Mouse (Mus musculus) stomach, embryonic 15.5 days (tissue): ENCODE measurements around the gene Lbhd2. TPM values are rescaled to one million over a fixed set of nuclear protein-coding genes. Genes with fewer than 3 reads are reported as not detected.
A peak's percentile ranks its signal among the peaks of the same experiment; 100 is the strongest.

Experiments used
- ATAC-seq: fragments of 200-750 bp; cut with Nextera tagmentation; 2 replicates; pipeline ENCODE4 v1.8.0; 2017; ENCODE audit warnings: low read depth, moderate number of reproducible peaks, moderate TSS enrichment; ENCODE audit not compliant: insufficient read depth, low FRiP score
- H3K27ac ChIP-seq: fragments of 300-500 bp; sonication (generic); 2 replicates; pipeline ENCODE4 v1.5.1; 2015; ENCODE audit warnings: mild to moderate bottlenecking, inconsistent platforms
- H3K27me3 ChIP-seq: fragments of 300-500 bp; sonication (generic); replicated peaks from 2 replicates; pipeline ENCODE4 v1.6.1; 2015; ENCODE audit warnings: inconsistent platforms
- H3K36me3 ChIP-seq: fragments of 300-500 bp; sonication (generic); 2 replicates; pipeline ENCODE4 v1.6.1; 2015; ENCODE audit warnings: inconsistent platforms
- H3K4me1 ChIP-seq: fragments of 300-500 bp; sonication (generic); 2 replicates; pipeline ENCODE4 v1.6.1; 2015; ENCODE audit warnings: inconsistent platforms
- H3K4me2 ChIP-seq: fragments of 300-500 bp; sonication (generic); 2 replicates; pipeline ENCODE4 v1.6.1; 2015; ENCODE audit warnings: mild to moderate bottlenecking, inconsistent platforms
- H3K4me3 ChIP-seq: fragments of 300-500 bp; sonication (generic); replicated peaks from 2 replicates; pipeline ENCODE4 v1.5.1; 2015; ENCODE audit warnings: inconsistent platforms
- H3K9ac ChIP-seq: fragments of 300-500 bp; sonication (generic); 2 replicates; pipeline ENCODE4 v1.6.1; 2015; ENCODE audit warnings: inconsistent platforms
- H3K9me3 ChIP-seq: fragments of 300-500 bp; sonication (generic); 2 replicates; pipeline ENCODE4 v1.6.1; 2016; ENCODE audit warnings: inconsistent platforms
- WGBS: fragments of 180-500 bp; shearing (Covaris S2); methylation state at CpG from one replicate; pipeline ENCODE4 v1.1.7; 2015; 5-methylcytosine and 5-hydroxymethylcytosine counted together
- polyA plus RNA-seq: library from polyadenylated mRNA; unstranded; fragments of >200 nt; fragmentation: Nextera tagmentation; extraction: Ambion mirVana; gene quantifications from 2 replicates; pipeline ENCODE4 v1.2.1, GENCODE M21; 2015

The Lbhd2 gene
- polyA plus RNA-seq, 1 experiment from 2014 or later, result 1.7 TPM

DNA sequence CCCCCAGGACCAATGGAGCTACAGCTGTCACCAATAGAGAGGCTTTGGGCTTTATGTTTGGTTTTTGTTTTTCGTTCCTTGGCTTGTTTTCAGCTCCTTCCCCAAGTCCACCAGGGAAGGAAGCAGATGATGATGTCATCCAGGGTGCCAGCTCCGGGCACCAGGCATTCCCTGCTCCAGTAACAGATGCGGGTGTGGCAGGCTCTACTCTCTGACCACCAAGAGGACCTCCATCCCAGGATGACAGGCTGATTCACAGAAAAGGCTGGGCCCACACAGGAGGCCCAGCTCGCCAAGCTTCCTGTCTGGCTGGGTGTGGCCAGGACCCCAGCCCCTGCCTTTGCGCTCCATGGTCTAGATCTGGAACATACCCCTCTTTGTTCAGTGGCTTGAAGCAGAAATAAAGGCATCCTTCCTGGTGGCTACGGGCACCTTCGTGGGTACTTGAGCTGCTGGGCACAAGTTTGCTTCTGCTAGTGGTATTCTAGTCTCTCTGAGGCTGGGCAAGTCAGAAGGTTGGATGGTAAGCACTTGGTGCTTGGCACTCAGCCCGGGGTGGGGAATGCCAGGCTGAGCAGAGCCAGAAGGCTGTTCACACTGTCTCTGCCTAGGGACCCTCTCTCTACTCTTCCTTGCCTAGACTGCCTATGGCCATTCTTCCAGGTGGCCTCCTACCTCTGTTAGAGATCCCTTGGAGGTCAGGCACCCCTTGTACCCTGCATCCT is 5.2 kb downstream of the Lbhd2 start:
- H3K36me3 ChIP-seq, result no peaks in the 10 kb centered on the region
- no peak overlapping the region for H3K4me3 ChIP-seq
- no peak for ATAC-seq
- peaks cover 23% of the 10 kb centered on the region for H3K4me1 ChIP-seq
- WGBS, result 75% methylated on average over 8 of the region's 8 CpGs
- H3K9me3 ChIP-seq, result no peaks in the 10 kb centered on the region
- H3K27ac ChIP-seq, result no peak overlapping the region
- H3K4me2 ChIP-seq, result no peak overlapping the region
- peaks cover 15% of the 10 kb centered on the region for H3K27me3 ChIP-seq
- no peak overlapping the region for H3K9ac ChIP-seq

DNA sequence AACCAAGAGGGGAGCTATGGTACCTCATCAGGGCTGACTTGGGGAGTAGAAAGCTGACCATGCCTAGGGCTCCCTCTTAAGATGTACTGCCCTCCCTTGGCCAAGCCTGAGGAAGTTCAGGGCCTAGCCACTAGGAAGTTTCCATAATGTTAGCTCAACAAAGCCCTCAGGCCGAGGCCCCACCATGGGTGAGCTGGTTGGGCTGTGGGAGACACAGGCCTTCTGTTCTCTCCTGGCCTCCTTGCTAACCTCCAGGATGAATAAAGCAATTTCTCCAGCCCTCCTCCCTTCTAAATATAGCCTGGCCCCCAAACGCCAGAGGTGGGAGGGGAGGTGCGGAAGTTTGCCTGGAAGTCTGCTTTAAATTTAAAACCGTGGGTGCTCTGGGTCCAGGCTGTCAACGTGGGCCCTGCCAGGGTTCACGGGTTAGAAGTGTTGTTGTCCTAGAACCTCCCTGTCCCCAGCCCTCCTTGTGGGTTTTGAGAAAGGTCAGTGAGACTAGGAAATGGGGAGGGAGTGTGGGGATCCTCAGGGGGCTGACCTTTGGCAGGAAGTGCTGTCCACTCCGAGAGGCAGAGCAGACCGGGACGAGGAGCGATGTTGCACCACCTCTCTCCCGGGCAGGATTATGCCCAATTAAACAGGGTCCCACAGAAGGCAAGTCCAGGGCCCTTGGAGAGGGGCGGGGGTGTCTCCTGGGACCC is 6.1 kb downstream of the Lbhd2 start:
- H3K4me3 ChIP-seq, result peak overlapping the region; percentile 31
- peaks cover 28% of the 10 kb centered on the region for H3K4me1 ChIP-seq
- peak overlapping the region; percentile 56 for H3K4me2 ChIP-seq
- no peaks in the 10 kb centered on the region for H3K9me3 ChIP-seq
- H3K36me3 ChIP-seq, result no peaks in the 10 kb centered on the region
- ATAC-seq, result no peak
- 23% methylated on average over 12 of the region's 12 CpGs for WGBS
- H3K27me3 ChIP-seq, result peaks cover 6% of the 10 kb centered on the region; the same call in 1 of the 2 replicates
- H3K9ac ChIP-seq, result no peak overlapping the region
- H3K27ac ChIP-seq, result peak overlapping the region; percentile 31; the same call in 1 of the 2 replicates

DNA sequence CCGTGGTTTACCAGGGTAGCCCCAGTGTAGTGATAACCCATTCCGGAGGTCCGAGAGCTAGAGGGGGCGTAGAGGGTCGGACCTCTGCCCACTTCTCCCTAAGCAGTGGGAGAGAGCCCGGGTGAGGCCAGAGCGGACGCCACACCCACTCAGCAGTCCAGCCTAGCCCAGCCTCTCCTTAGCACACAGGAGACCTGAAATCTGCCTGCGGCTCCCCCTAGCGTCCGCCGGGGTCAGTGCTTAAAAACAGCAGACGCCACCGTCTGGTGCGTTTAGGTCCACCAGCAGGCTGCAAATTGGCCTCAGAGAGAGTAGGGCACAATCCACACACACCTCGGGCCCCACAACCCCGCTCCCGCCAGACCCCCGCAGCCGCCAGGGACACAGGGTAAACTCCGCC is 6.7 kb downstream of the Lbhd2 start:
- WGBS, result under 1% methylated on average over 21 of the region's 21 CpGs
- H3K36me3 ChIP-seq, result no peaks in the 10 kb centered on the region
- H3K9ac ChIP-seq, result no peak overlapping the region
- H3K4me3 ChIP-seq, result peak overlapping the region; percentile 31
- peak overlapping the region; percentile 31; the same call in 1 of the 2 replicates for H3K27ac ChIP-seq
- H3K9me3 ChIP-seq, result no peaks in the 10 kb centered on the region
- peak; percentile 81 for ATAC-seq
- H3K4me2 ChIP-seq, result peak overlapping the region; percentile 56
- peaks cover 32% of the 10 kb centered on the region for H3K4me1 ChIP-seq
- H3K27me3 ChIP-seq, result peaks cover 3% of the 10 kb centered on the region; the same call in 1 of the 2 replicates

DNA sequence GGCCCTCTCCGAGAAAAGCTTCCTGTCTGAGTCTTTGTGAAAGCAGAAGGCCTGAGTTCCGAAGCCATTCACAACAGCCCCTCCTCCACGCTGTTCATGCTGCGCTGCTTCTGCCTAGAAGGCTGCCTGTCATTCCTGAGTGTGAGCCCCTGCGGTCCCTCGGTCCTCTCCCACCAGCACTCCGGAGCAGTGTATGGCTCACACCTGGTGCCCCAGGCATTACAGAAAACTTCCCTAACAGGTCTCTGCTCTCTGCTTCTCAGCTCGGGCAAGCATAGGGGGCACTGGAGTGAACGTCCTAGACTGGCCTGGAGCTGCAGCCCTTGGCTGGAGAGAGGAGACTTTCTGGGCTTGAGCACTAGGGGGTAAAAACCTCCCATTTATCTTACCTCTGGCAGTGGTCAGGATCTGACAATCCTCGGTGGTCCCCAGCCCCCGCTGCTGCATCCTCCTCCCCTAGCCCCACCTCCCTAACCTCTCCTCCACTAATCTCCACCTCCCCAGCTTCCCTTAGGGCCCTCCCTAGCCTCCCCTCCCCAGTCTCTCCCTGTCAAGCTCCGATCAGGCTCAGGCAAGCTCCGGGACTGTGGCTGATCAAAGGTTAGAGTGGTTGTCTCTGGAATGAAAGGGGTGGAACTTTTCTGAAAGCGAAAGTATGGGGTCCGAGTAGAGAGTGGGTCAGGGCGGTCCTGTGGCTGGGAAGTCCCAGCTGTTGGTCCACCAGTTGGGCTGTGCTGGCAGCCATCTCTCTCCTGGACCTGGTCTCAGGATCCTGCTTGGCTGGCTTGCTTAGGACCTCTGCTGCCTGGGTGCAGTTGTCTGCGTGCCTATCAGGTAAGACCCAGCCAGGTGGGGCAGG is 10.5 kb downstream of the Lbhd2 start, which contains the start of gene Exoc3l4:
Gene Exoc3l4 (plus strand): TSS at position 97 of the 859 bp plus-strand sequence.
- no peaks in the 10 kb centered on the region for H3K36me3 ChIP-seq
- peaks cover 36% of the 10 kb centered on the region for H3K4me1 ChIP-seq
- 4% methylated on average over 17 of the region's 17 CpGs for WGBS
- peak within 1 kb of the TSS; percentile 1; the same call in 1 of the 2 replicates for H3K27ac ChIP-seq
- peak; percentile 57; the same call in 1 of the 2 replicates for ATAC-seq
- H3K27me3 ChIP-seq, result peaks cover 6% of the 10 kb centered on the region; the same call in 1 of the 2 replicates
- no peaks in the 10 kb centered on the region for H3K9me3 ChIP-seq
- peak within 1 kb of the TSS; percentile 32 for H3K4me3 ChIP-seq
- peak within 1 kb of the TSS; percentile 70 for H3K4me2 ChIP-seq
- H3K9ac ChIP-seq, result no peak within 1 kb of the TSS

DNA sequence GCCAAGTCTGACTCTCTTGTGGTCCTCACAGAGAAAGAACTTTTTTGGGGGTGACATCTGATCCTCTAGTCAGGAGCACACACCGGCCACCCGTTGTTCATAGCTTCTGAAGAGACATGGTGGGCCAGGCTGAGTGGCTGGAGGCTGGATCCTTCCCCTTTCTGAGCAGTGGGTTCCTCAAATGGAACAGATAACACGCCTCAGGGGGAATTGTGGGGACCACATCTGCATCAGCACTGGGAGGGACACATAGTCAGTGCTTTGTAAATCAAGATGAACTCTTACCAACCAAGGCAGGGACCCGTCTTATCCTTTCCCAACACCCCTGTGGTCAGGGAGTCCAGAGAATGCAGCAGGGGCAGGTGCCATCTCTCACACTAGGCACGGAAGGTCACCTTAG is 13.3 kb downstream of the Lbhd2 start:
- no peak overlapping the region for H3K27ac ChIP-seq
- H3K36me3 ChIP-seq, result no peaks in the 10 kb centered on the region
- no peak for ATAC-seq
- WGBS, result 71% methylated on average over 5 of the region's 5 CpGs
- peaks cover 33% of the 10 kb centered on the region for H3K27me3 ChIP-seq
- no peak overlapping the region for H3K4me2 ChIP-seq
- H3K9ac ChIP-seq, result no peak overlapping the region
- H3K4me3 ChIP-seq, result no peak overlapping the region
- H3K4me1 ChIP-seq, result peaks cover 29% of the 10 kb centered on the region
- H3K9me3 ChIP-seq, result no peaks in the 10 kb centered on the region

DNA sequence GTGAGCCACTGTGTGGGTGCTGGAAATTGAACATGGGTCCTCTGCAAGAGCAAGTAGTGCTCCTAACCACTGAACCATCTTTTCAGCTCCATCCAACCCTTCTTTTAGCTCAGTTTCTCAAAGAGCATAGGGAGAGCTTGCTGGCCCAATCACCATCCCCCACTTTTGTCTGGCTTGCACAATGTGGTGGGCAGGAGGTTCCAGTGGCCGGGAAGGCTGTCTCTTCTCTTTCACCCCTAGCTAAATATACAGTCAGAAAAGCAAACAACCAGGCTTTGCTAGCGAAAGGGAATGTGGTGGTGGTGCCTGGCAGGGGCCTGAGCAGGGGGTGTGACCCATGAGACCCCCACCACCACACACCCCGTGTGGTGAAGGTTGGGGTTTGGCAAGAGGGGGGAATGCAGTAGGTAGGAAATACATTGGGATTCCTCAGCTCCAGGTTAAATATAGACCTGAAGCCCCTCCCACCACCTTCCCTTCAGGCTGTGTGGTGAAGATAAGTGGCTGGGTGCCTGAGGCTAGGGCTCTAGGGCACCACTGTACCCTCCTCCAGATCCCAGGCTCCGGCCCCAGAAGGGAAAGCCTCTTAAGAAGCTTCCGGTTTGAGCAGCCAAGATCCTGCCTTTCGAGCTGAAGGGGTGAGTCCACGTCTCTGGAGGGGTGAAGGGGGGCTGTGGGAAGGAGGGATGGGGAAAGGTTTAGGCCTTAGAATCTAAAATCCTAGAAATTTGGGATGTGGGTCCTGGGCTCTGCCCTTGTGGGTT is 14.5 kb downstream of the Lbhd2 start:
- H3K36me3 ChIP-seq, result no peaks in the 10 kb centered on the region
- H3K9ac ChIP-seq, result no peak overlapping the region
- H3K4me3 ChIP-seq, result no peak overlapping the region
- H3K27me3 ChIP-seq, result peaks cover 42% of the 10 kb centered on the region
- H3K27ac ChIP-seq, result no peak overlapping the region
- H3K4me1 ChIP-seq, result peaks cover 34% of the 10 kb centered on the region
- H3K4me2 ChIP-seq, result no peak overlapping the region
- no peaks in the 10 kb centered on the region for H3K9me3 ChIP-seq
- 33% methylated on average over 7 of the region's 7 CpGs for WGBS
- no peak for ATAC-seq

DNA sequence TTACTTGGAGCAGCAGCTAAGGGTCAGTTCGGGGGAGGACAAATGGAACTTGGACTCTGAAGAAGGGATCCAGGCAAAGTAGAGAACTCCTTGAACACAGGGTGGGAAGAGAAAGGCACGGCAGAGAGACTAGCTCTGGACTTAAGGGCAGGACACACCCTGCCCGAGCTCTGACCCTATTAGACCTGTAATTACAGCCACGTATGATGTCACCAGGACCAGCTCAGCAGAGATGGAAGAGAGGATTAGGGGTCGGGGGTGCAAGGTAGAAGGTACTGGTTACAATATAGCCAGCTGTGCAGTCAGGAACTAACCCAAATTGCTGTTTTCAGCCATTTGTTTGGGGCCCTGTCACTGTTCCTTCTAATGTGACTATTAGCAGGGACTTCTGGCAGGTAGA is 16.2 kb downstream of the Lbhd2 start:
- no peak overlapping the region for H3K9ac ChIP-seq
- peaks cover 48% of the 10 kb centered on the region for H3K27me3 ChIP-seq
- no peak overlapping the region for H3K4me3 ChIP-seq
- H3K27ac ChIP-seq, result no peak overlapping the region
- no peak overlapping the region for H3K4me2 ChIP-seq
- no peak for ATAC-seq
- 64% methylated on average over 5 of the region's 5 CpGs for WGBS
- H3K36me3 ChIP-seq, result no peaks in the 10 kb centered on the region
- peaks cover 22% of the 10 kb centered on the region for H3K4me1 ChIP-seq
- no peaks in the 10 kb centered on the region for H3K9me3 ChIP-seq

DNA sequence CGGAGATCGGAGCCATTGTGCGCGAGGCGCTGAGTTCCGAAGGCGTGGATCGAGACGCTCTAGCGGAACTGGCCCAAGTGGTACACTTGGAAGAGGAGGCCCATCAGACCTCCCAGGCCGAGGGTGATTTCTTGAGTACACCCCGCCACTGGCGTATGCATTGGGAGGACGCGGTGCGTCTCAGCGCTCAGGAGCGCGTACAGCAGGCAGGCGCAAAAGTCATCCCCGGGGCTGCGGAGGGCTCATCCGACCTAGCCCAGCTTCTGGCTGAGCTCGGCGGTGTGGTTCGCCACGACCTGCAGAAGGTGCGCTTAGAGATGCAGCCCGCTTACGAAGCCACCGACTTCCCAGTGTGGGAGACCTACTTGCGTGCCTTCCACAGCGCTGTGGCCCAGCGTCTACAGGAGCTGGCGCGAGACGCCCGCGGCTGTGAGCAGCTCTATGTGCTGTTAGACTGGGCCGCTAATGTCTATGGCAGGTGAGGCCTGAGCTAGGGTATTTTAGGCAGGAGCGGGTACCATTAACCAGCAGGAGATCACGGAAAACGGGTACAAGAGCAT is 17.0 kb downstream of the Lbhd2 start:
- H3K36me3 ChIP-seq, result no peaks in the 10 kb centered on the region
- H3K9ac ChIP-seq, result no peak overlapping the region
- WGBS, result 13% methylated on average over 43 of the region's 43 CpGs
- H3K27me3 ChIP-seq, result peaks cover 55% of the 10 kb centered on the region
- ATAC-seq, result no peak
- H3K4me3 ChIP-seq, result peak overlapping the region; percentile 19
- H3K9me3 ChIP-seq, result no peaks in the 10 kb centered on the region
- H3K27ac ChIP-seq, result no peak overlapping the region
- peaks cover 20% of the 10 kb centered on the region for H3K4me1 ChIP-seq
- peak overlapping the region; percentile 10 for H3K4me2 ChIP-seq

DNA sequence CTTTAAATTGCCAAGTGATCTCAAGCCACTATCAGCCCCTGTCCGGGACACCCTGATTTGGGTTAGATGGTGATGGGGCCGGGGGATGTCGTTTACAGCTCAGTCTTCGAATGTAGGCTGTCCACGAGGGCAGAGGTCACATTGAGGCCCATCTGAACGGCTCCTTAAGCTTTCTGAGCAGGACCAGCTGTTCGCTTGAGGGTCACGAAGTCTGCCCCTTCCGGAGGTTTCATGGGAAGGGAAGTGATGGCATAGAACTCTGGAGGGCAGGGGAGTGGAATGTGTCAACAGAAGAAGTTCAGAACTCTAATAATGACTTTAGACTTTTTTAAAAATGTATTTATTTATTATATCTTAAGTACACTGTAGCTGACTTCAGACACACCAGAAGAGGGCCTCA is 17.9 kb downstream of the Lbhd2 start:
- no peak overlapping the region for H3K4me3 ChIP-seq
- H3K9ac ChIP-seq, result no peak overlapping the region
- no peak overlapping the region for H3K27ac ChIP-seq
- 29% methylated on average over 9 of the region's 9 CpGs for WGBS
- H3K4me2 ChIP-seq, result no peak overlapping the region
- H3K4me1 ChIP-seq, result peaks cover 27% of the 10 kb centered on the region
- ATAC-seq, result no peak
- H3K9me3 ChIP-seq, result no peaks in the 10 kb centered on the region
- H3K36me3 ChIP-seq, result no peaks in the 10 kb centered on the region
- peaks cover 59% of the 10 kb centered on the region for H3K27me3 ChIP-seq

DNA sequence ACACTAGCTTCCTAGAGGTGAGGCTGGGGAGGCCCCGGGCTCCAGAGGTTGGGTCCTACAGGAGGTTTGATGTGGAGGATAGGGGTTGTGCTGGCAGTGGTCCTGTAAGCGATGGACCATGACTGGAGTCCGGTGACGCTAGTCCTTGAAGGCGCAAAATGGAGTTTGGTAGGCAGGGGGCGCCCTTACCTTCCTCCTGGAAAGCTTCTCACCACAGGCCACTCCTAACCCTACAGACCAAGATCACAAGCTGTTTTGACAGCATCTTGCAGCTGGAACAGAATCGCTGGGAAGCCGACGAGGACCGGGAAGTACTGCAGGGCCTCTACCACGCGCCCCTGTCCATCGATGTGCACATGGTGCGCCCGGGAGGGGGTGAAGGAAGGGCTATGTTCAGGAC is 18.6 kb downstream of the Lbhd2 start:
- H3K4me2 ChIP-seq, result no peak overlapping the region
- no peak overlapping the region for H3K27ac ChIP-seq
- 0 out of 2 replicates have a peak, but pooled peaks have one; percentile 30 for ATAC-seq
- no peaks in the 10 kb centered on the region for H3K36me3 ChIP-seq
- no peak overlapping the region for H3K9ac ChIP-seq
- WGBS, result 3% methylated on average over 15 of the region's 15 CpGs
- peaks cover 59% of the 10 kb centered on the region for H3K27me3 ChIP-seq
- no peak overlapping the region for H3K4me3 ChIP-seq
- H3K9me3 ChIP-seq, result no peaks in the 10 kb centered on the region
- peaks cover 35% of the 10 kb centered on the region for H3K4me1 ChIP-seq
